In the genomic region with DNA sequence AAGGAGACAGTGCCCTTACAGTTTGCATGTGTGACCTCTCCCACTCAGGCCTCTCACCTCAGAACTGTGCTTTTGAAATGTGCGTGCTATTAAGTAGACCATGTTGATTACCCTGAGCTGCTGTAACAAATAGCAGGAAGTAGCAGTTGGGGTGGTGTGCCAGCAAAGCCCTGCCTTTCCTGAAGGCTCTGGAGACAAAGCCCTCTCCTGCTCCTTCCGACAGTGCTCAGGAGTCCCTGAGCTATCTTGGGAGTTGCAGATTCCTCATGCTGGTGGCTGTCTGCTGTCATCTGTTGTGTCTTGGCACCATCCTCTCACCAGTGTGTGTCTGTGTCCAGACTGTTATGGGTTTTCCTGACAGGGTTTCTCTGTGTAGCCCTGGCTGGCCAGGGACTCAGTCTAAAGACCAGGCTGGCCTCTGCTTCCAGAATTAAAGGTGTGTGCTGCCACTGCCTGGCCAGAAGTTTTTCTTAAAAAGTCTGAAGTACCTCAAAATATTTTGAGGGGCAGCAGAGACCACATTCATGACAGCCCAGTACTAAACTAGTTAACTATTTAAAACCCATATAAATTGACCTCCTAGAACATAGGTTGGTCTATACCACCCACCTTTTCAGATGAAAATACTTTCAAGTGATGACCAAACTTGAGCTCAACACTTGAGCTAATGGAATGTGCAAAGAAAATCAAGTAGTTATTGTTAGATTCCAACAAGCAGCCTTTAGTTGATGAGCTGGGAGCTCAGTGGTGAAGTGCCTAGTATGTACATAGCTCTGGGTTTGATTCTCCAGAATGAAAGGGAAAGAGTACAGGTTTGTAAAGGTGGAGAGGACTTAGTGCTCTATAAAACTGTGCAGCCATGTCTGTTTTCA, we compare ENCODE assay signal across 9 mouse cellular contexts.
DNase-seq lines count a peak whose midpoint lies in the region; ATAC-seq lines count a peak whose summit lies in the region.
"Had no signal": no experiment of that assay in that cellular context is flagged by ENCODE, and none has a peak within 500 bp of the region (broad histone marks: within the 10 kb centered on the region; RNA-seq: fewer than 3 reads in every experiment).

No protein-coding gene starts in this region.

- H3K9ac ChIP-seq in liver, embryonic 12.5 days: no peak overlapping the region
- no peak overlapping the region for H3K9ac ChIP-seq in embryonic facial prominence, embryonic 11.5 days (replicated peaks; ENCODE audit: low read length)
- H3K9ac ChIP-seq: embryonic facial prominence, embryonic 15.5 days had no signal

- no peak overlapping the region for H3K4me3 ChIP-seq in liver, embryonic 12.5 days
- no peak overlapping the region for H3K4me3 ChIP-seq in embryonic facial prominence, embryonic 11.5 days (ENCODE audit: low read depth, low read length)
- H3K4me3 ChIP-seq: embryonic facial prominence, embryonic 15.5 days had no signal

- H3K27me3 ChIP-seq in liver, embryonic 12.5 days (replicated peaks): no peaks in the 10 kb centered on the region
- no peaks in the 10 kb centered on the region for H3K27me3 ChIP-seq in embryonic facial prominence, embryonic 11.5 days (ENCODE audit: control insufficient read depth, insufficient read depth, low read length)
- H3K27me3 ChIP-seq: embryonic facial prominence, embryonic 15.5 days had no signal

- H3K4me2 ChIP-seq in liver, embryonic 12.5 days: no peak overlapping the region
- H3K4me2 ChIP-seq in embryonic facial prominence, embryonic 11.5 days (ENCODE audit: low read depth, low read length): no peak overlapping the region
- H3K4me2 ChIP-seq: embryonic facial prominence, embryonic 15.5 days had no signal

- ATAC-seq in liver, embryonic 12.5 days: peak; percentile 16; the same call in 1 of the 2 replicates
- peak; percentile 37; the same call in 1 of the 2 replicates for ATAC-seq in embryonic facial prominence, embryonic 11.5 days (replicated peaks; ENCODE audit: insufficient number of reproducible peaks, low FRiP score, low TSS enrichment, low read depth)
- peak; percentile 32; the same call in 1 of the 2 replicates for ATAC-seq in megakaryocyte-erythroid progenitor cell, adult 5-6 weeks (replicated peaks; ENCODE audit: low FRiP score, low TSS enrichment, poor library complexity, severe bottlenecking)

- 77% methylated on average over 2 of the region's 2 CpGs for whole genome bisulfite sequencing in liver, embryonic 12.5 days (ENCODE audit: insufficient replicate concordance)
- 55% methylated on average over 2 of the region's 2 CpGs for WGBS in embryonic facial prominence, embryonic 11.5 days

- H3K36me3 ChIP-seq in liver, embryonic 12.5 days: peaks cover 54% of the 10 kb centered on the region
- H3K36me3 ChIP-seq in embryonic facial prominence, embryonic 11.5 days (replicated peaks; ENCODE audit: control insufficient read depth, insufficient read depth, low read depth, low read length): no peaks in the 10 kb centered on the region

- no peak for DNase-seq in liver
- DNase-seq in embryonic facial prominence, embryonic 11.5 days (ENCODE audit: low spot score): no peak
- peak; percentile 16 for DNase-seq in kidney, adult 9 months
- DNase-seq in urinary bladder, adult 2 months (ENCODE audit: low spot score): no peak
- no peak for DNase-seq in adrenal gland, postnatal 4 days (ENCODE audit: low spot score in 2 of 2)
- DNase-seq in thymus, postnatal 25 days: no peak

- no peak overlapping the region for H3K27ac ChIP-seq in liver, embryonic 12.5 days
- H3K27ac ChIP-seq in embryonic facial prominence, embryonic 11.5 days (replicated peaks; ENCODE audit: low read depth, low read length): no peak overlapping the region
- H3K27ac ChIP-seq: embryonic facial prominence, embryonic 15.5 days had no signal

- no peaks in the 10 kb centered on the region for H3K9me3 ChIP-seq in liver, embryonic 12.5 days (replicated peaks)
- no peaks in the 10 kb centered on the region for H3K9me3 ChIP-seq in embryonic facial prominence, embryonic 11.5 days (replicated peaks; ENCODE audit: control insufficient read depth, low read length)
- H3K9me3 ChIP-seq: embryonic facial prominence, embryonic 15.5 days had no signal

- H3K4me1 ChIP-seq in liver, embryonic 12.5 days: peaks cover 15% of the 10 kb centered on the region; the same call in 1 of the 2 replicates
- H3K4me1 ChIP-seq in embryonic facial prominence, embryonic 11.5 days (ENCODE audit: control insufficient read depth, insufficient read depth, low read length): peaks cover 6% of the 10 kb centered on the region
